Mouse (Mus musculus): ENCODE results near the gene Nectin4. TPM values are rescaled to one million over a fixed set of nuclear protein-coding genes. Genes with fewer than 3 reads are reported as not detected.
"Not testable (repeated sequence)": the region's sequence is repeated elsewhere in the genome, so short reads cannot be mapped to it uniquely, and the experiment has no call there.

Nectin4 gene
- 3.0 and 3.5 TPM in 2 replicates for polyA plus RNA-seq (2015; fragmentation: Nextera tagmentation; extraction: Ambion mirVana)

GRCm38 (mm10) chr1:171369845-171370556 is at the start of gene Nectin4:
TSS of gene Nectin4 (plus strand) at chr1:171370099.
- 38% methylated on average over 20 of the region's 20 CpGs for WGBS
- H3K36me3 ChIP-seq: no peaks in the 10 kb centered on the region
- peak within 1 kb of the TSS; percentile 30 for H3K9ac ChIP-seq
- no peaks in the 10 kb centered on the region for H3K9me3 ChIP-seq (replicated peaks)
- peak within 1 kb of the TSS; percentile 56; the same call in 1 of the 2 replicates for H3K27ac ChIP-seq
- peak within 1 kb of the TSS; percentile 46 for H3K4me2 ChIP-seq
- peak within 1 kb of the TSS; percentile 19; the same call in 1 of the 2 replicates for H3K4me3 ChIP-seq (replicated peaks)
- peak; percentile 63 for ATAC-seq (replicated peaks; ENCODE audit: low FRiP score)
- H3K4me1 ChIP-seq: peaks cover 37% of the 10 kb centered on the region
- H3K27me3 ChIP-seq: 0 out of 2 replicates have a peak, but pooled peaks cover 5% of the 10 kb centered on the region

GRCm38 (mm10) chr1:171320151-171320550 is 49.7 kb upstream of the Nectin4 start:
- H3K27me3 ChIP-seq: no peaks in the 10 kb centered on the region
- no peak overlapping the region for H3K27ac ChIP-seq
- 21% methylated on average over 5 of the region's 5 CpGs for WGBS
- H3K4me3 ChIP-seq (replicated peaks): peak overlapping the region; percentile 33
- peak overlapping the region; percentile 51 for H3K4me2 ChIP-seq
- H3K36me3 ChIP-seq: 0 out of 2 replicates have a peak, but pooled peaks cover 9% of the 10 kb centered on the region
- ATAC-seq (replicated peaks; ENCODE audit: low FRiP score): no peak
- peaks cover 6% of the 10 kb centered on the region; the same call in 1 of the 2 replicates for H3K4me1 ChIP-seq
- H3K9me3 ChIP-seq (replicated peaks): no peaks in the 10 kb centered on the region
- 0 out of 2 replicates have a peak overlapping the region, but pooled peaks have one; percentile 24 for H3K9ac ChIP-seq

GRCm38 (mm10) chr1:171321415-171321814 is 48.5 kb upstream of the Nectin4 start:
- H3K27ac ChIP-seq: no peak overlapping the region
- no peaks in the 10 kb centered on the region for H3K27me3 ChIP-seq
- H3K36me3 ChIP-seq: peaks cover 20% of the 10 kb centered on the region; the same call in 1 of the 2 replicates
- ATAC-seq (replicated peaks; ENCODE audit: low FRiP score): no peak
- no peak overlapping the region for H3K9ac ChIP-seq
- peaks cover 6% of the 10 kb centered on the region; the same call in 1 of the 2 replicates for H3K4me1 ChIP-seq
- no peaks in the 10 kb centered on the region for H3K9me3 ChIP-seq (replicated peaks)
- no peak overlapping the region for H3K4me2 ChIP-seq
- H3K4me3 ChIP-seq (replicated peaks): no peak overlapping the region

- peaks cover 21% of the 10 kb centered on the region; the same call in 1 of the 2 replicates for H3K36me3 ChIP-seq
- ATAC-seq (replicated peaks; ENCODE audit: low FRiP score): peak; percentile 74; the same call in 1 of the 2 replicates
- no peaks in the 10 kb centered on the region for H3K9me3 ChIP-seq (replicated peaks)
- peaks cover 8% of the 10 kb centered on the region for H3K4me1 ChIP-seq
- no peaks in the 10 kb centered on the region for H3K27me3 ChIP-seq
- 0 out of 2 replicates have a peak overlapping the region, but pooled peaks have one; percentile 9 for H3K27ac ChIP-seq
- no peak overlapping the region for H3K4me2 ChIP-seq
- no peak overlapping the region for H3K9ac ChIP-seq
- WGBS: 83% methylated on average over 1 of the region's 1 CpGs
- H3K4me3 ChIP-seq (replicated peaks): no peak overlapping the region
These were observed 47.9 kb upstream of the Nectin4 start for GRCm38 (mm10) chr1:171322012-171322411.

GRCm38 (mm10) chr1:171325571-171325970 is 44.3 kb upstream of the Nectin4 start:
- no peaks in the 10 kb centered on the region for H3K27me3 ChIP-seq
- no peaks in the 10 kb centered on the region for H3K9me3 ChIP-seq (replicated peaks)
- H3K4me2 ChIP-seq: no peak overlapping the region
- ATAC-seq (replicated peaks; ENCODE audit: low FRiP score): no peak
- H3K36me3 ChIP-seq: peaks cover 21% of the 10 kb centered on the region; the same call in 1 of the 2 replicates
- H3K9ac ChIP-seq: no peak overlapping the region
- no peak overlapping the region for H3K27ac ChIP-seq
- peaks cover 22% of the 10 kb centered on the region for H3K4me1 ChIP-seq
- 57% methylated on average over 2 of the region's 2 CpGs for WGBS
- H3K4me3 ChIP-seq (replicated peaks): no peak overlapping the region

DNA sequence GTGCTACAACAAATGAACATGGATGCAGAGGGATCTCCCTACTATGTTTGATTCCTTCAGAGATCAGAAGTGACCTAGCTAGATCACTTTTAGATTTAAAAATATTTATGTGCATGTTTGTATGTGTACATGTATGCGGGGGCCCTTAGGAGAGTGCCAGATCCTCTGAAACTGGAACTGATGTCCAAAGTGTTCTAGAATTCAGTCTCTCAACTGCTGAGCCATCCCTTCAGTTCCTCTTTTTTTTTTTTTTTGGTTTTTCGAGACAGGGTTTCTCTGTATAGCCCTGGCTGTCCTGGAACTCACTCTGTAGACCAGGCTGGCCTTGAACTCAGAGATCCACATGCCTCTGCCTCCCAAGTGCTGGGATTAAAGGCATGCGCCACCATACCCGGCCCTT is 43.3 kb upstream of the Nectin4 start:
- H3K36me3 ChIP-seq: peaks cover 21% of the 10 kb centered on the region; the same call in 1 of the 2 replicates
- H3K9ac ChIP-seq: not testable (repeated sequence)

DNA sequence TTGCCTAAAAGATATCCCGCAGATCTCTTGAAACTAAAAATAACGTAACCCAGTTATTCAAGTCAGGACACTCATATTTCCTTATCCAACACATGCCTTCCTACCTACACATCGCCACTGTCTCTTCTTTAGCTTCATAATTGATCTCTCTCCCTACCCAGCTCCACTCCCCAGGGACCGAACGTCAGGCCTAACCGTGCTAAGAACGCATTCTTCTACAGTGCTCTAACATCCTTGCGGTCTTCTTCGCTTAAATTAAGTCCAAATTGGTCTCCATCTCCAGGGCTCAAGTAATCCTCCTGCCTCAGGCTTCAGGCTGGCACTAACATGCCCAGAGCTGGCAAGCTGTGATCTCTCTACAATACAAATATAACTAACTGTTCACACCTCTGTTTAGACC is 41.7 kb upstream of the Nectin4 start:
- H3K36me3 ChIP-seq: peaks cover 21% of the 10 kb centered on the region; the same call in 1 of the 2 replicates
- H3K27ac ChIP-seq: peak overlapping the region; percentile 100
- peak overlapping the region; percentile 91 for H3K4me3 ChIP-seq (replicated peaks)
- no peaks in the 10 kb centered on the region for H3K27me3 ChIP-seq
- no peaks in the 10 kb centered on the region for H3K9me3 ChIP-seq (replicated peaks)
- WGBS: 23% methylated on average over 9 of the region's 9 CpGs
- H3K9ac ChIP-seq: peak overlapping the region; percentile 99
- no peak for ATAC-seq (replicated peaks; ENCODE audit: low FRiP score)
- H3K4me2 ChIP-seq: peak overlapping the region; percentile 77
- H3K4me1 ChIP-seq: peaks cover 38% of the 10 kb centered on the region

More for the DNA sequence above, 43.3 kb upstream of the Nectin4 start:
- WGBS: 83% methylated on average over 4 of the region's 4 CpGs
- not testable (repeated sequence) for H3K27me3 ChIP-seq; H3K9me3 ChIP-seq (replicated peaks); H3K4me2 ChIP-seq; ATAC-seq (replicated peaks; ENCODE audit: low FRiP score); H3K4me3 ChIP-seq (replicated peaks); H3K27ac ChIP-seq
- H3K4me1 ChIP-seq: peaks cover 30% of the 10 kb centered on the region

DNA sequence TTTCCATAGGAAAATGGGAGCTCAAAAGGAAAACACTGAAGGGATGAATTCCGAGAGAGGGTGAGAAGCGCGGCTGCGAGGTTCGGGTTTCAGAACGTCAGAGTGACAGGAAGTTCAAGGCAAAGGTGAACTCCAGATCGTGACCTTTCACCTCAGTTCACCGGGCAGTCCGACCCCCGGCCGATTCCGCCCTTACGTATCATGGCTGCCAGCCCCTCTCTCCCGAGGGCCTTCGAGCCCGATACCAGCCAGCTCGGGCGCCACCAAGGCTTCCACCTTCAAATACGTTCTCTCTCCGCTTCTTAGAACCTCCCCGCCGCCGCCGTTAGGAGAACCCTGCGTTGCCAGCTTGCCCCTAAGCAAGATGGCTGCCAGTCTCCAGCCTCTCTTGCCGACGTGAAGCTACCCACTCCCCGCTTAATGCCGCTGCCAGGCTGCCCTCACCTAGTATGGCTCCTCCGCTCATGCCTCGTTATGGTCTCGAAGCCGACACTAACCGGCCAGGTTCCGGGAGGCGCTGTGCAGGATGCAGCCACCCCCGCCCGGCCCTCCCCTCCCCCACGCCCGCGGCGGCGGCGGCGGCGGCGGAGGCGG is 41.0 kb upstream of the Nectin4 start, which contains the start of gene Dedd:
Gene Dedd, plus strand, starts transcription at position 307 of the 594 bp plus-strand sequence.
- Histone ChIP-seq H3K36me3 (peaks cover 21% of the 10 kb centered on the region; the same call in 1 of the 2 replicates), H3K4me1 (peaks cover 41% of the 10 kb centered on the region), H3K27me3 (no peaks in the 10 kb centered on the region), H3K4me3 (replicated peaks) (peak within 1 kb of the TSS; percentile 91), H3K4me2 (peak within 1 kb of the TSS; percentile 77), H3K27ac (peak within 1 kb of the TSS; percentile 100), H3K9ac (peak within 1 kb of the TSS; percentile 99), H3K9me3 (replicated peaks) (no peaks in the 10 kb centered on the region)
- ATAC-seq (replicated peaks; ENCODE audit: low FRiP score): peak; percentile 93
- WGBS: under 1% methylated on average over 40 of the region's 48 CpGs

GRCm38 (mm10) chr1:171329433-171330215 is 40.3 kb upstream of the Nectin4 start:
- Histone ChIP-seq H3K9ac (peak overlapping the region; percentile 99), H3K9me3 (replicated peaks) (no peaks in the 10 kb centered on the region), H3K4me1 (peaks cover 41% of the 10 kb centered on the region), H3K27ac (peak overlapping the region; percentile 100), H3K4me2 (peak overlapping the region; percentile 77), H3K4me3 (replicated peaks) (peak overlapping the region; percentile 91), H3K27me3 (no peaks in the 10 kb centered on the region), H3K36me3 (peaks cover 23% of the 10 kb centered on the region)
- 2% methylated on average over 58 of the region's 61 CpGs for WGBS
- peak; percentile 93 for ATAC-seq (replicated peaks; ENCODE audit: low FRiP score)

GRCm38 (mm10) chr1:171330216-171330560 is 39.7 kb upstream of the Nectin4 start:
- H3K9ac ChIP-seq: peak overlapping the region; percentile 99
- H3K4me2 ChIP-seq: peak overlapping the region; percentile 77
- H3K4me3 ChIP-seq (replicated peaks): peak overlapping the region; percentile 91
- 0% methylated on average over 4 of the region's 4 CpGs for WGBS
- H3K9me3 ChIP-seq (replicated peaks): no peaks in the 10 kb centered on the region
- H3K4me1 ChIP-seq: peaks cover 41% of the 10 kb centered on the region
- H3K36me3 ChIP-seq: peaks cover 18% of the 10 kb centered on the region
- peak overlapping the region; percentile 100 for H3K27ac ChIP-seq
- no peak; the same call in 1 of the 2 replicates for ATAC-seq (replicated peaks; ENCODE audit: low FRiP score)
- H3K27me3 ChIP-seq: no peaks in the 10 kb centered on the region

Measured in kidney, embryonic 15.5 days (tissue).